Mouse (Mus musculus): ENCODE results near the gene Tpgs1. TPM values are rescaled to one million over a fixed set of nuclear protein-coding genes. Genes with fewer than 3 reads are reported as not detected.

Tpgs1 gene
- polyA plus RNA-seq, 1 experiment from 2014 or later = 59.3 TPM

DNA sequence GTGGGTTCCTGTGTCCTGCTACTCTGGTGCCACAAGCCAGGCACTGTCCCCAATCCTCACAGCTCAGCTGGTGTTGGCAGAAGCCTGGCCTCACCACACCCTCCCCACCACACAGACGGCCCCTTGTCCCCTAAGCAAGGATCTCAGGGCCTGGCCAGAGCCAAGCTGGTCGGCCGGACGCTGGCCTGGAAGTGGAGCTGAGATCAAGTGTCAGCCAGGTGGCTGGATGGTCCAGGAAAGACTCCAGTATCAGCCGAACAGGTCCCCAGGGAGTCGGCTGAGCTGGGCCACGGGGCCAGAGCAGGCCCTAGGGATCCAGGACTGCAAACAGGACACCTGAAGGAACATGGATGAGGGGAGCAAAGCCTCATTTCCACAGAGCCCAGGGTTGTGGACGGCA, 23.5 kb upstream of the Tpgs1 start, which contains the start of gene Odf3l2:
Gene Odf3l2 (minus strand): TSS at position 28 of the 400 bp plus-strand sequence.
- WGBS = 71% methylated on average over 8 of the region's 8 CpGs
- Histone ChIP-seq H3K36me3 (no peaks in the 10 kb centered on the region), H3K4me2 (no peak within 1 kb of the TSS), H3K4me1 (no peaks in the 10 kb centered on the region), H3K27me3 (replicated peaks) (no peaks in the 10 kb centered on the region), H3K27ac (no peak within 1 kb of the TSS), H3K9ac (no peak within 1 kb of the TSS), H3K4me3 (replicated peaks) (no peak within 1 kb of the TSS), H3K9me3 (no peaks in the 10 kb centered on the region)
- ATAC-seq (ENCODE audit: insufficient read depth, low FRiP score, low read depth) = no peak

GRCm38 (mm10) chr10:79649070-79649751, 20.0 kb upstream of the Tpgs1 start:
- H3K27ac ChIP-seq = no peak overlapping the region
- no peak overlapping the region for H3K4me2 ChIP-seq
- H3K27me3 ChIP-seq (replicated peaks) = peaks cover 8% of the 10 kb centered on the region; the same call in 1 of the 2 replicates
- H3K4me3 ChIP-seq (replicated peaks) = no peak overlapping the region
- no peak overlapping the region for H3K9ac ChIP-seq
- no peaks in the 10 kb centered on the region for H3K4me1 ChIP-seq
- H3K9me3 ChIP-seq = no peaks in the 10 kb centered on the region
- ATAC-seq (ENCODE audit: insufficient read depth, low FRiP score, low read depth) = no peak
- WGBS = 24% methylated on average over 7 of the region's 7 CpGs
- H3K36me3 ChIP-seq = no peaks in the 10 kb centered on the region

- Histone ChIP-seq H3K4me3 (replicated peaks) (no peak overlapping the region), H3K36me3 (no peaks in the 10 kb centered on the region), H3K27me3 (replicated peaks) (peaks cover 8% of the 10 kb centered on the region; the same call in 1 of the 2 replicates), H3K9ac (no peak overlapping the region), H3K9me3 (no peaks in the 10 kb centered on the region), H3K27ac (no peak overlapping the region), H3K4me1 (no peaks in the 10 kb centered on the region), H3K4me2 (no peak overlapping the region)
- no peak for ATAC-seq (ENCODE audit: insufficient read depth, low FRiP score, low read depth)
- WGBS = 83% methylated on average over 7 of the region's 7 CpGs
These were observed 16.4 kb upstream of the Tpgs1 start for GRCm38 (mm10) chr10:79652789-79653188.

- Histone ChIP-seq H3K27me3 (replicated peaks) (peaks cover 8% of the 10 kb centered on the region; the same call in 1 of the 2 replicates), H3K9ac (no peak overlapping the region), H3K4me3 (replicated peaks) (no peak overlapping the region), H3K36me3 (no peaks in the 10 kb centered on the region), H3K27ac (no peak overlapping the region), H3K4me1 (no peaks in the 10 kb centered on the region), H3K4me2 (no peak overlapping the region), H3K9me3 (no peaks in the 10 kb centered on the region)
- ATAC-seq (ENCODE audit: insufficient read depth, low FRiP score, low read depth) = no peak
- 40% methylated on average over 1 of the region's 1 CpGs for WGBS
These were observed 14.2 kb upstream of the Tpgs1 start for GRCm38 (mm10) chr10:79654946-79655395.

- Histone ChIP-seq H3K9me3 (no peaks in the 10 kb centered on the region), H3K9ac (no peak overlapping the region), H3K4me2 (no peak overlapping the region), H3K36me3 (no peaks in the 10 kb centered on the region), H3K27ac (no peak overlapping the region), H3K4me1 (no peaks in the 10 kb centered on the region), H3K4me3 (replicated peaks) (no peak overlapping the region), H3K27me3 (replicated peaks) (no peaks in the 10 kb centered on the region)
- ATAC-seq (ENCODE audit: insufficient read depth, low FRiP score, low read depth) = no peak
- 20% methylated on average over 4 of the region's 4 CpGs for WGBS
These were observed 10.3 kb upstream of the Tpgs1 start for GRCm38 (mm10) chr10:79658829-79659228.

- WGBS = 83% methylated on average over 2 of the region's 2 CpGs
- no peak overlapping the region for H3K9ac ChIP-seq
- no peak overlapping the region for H3K4me3 ChIP-seq (replicated peaks)
- no peak for ATAC-seq (ENCODE audit: insufficient read depth, low FRiP score, low read depth)
- H3K27ac ChIP-seq = no peak overlapping the region
- no peaks in the 10 kb centered on the region for H3K36me3 ChIP-seq
- H3K9me3 ChIP-seq = no peaks in the 10 kb centered on the region
- no peaks in the 10 kb centered on the region for H3K27me3 ChIP-seq (replicated peaks)
- H3K4me2 ChIP-seq = no peak overlapping the region
- 0 out of 2 replicates have a peak, but pooled peaks cover 4% of the 10 kb centered on the region for H3K4me1 ChIP-seq
These were observed 8.9 kb upstream of the Tpgs1 start for GRCm38 (mm10) chr10:79660298-79660697.

GRCm38 (mm10) chr10:79661861-79662260, 7.3 kb upstream of the Tpgs1 start:
- Histone ChIP-seq H3K36me3 (no peaks in the 10 kb centered on the region), H3K27me3 (replicated peaks) (no peaks in the 10 kb centered on the region), H3K27ac (no peak overlapping the region), H3K9me3 (no peaks in the 10 kb centered on the region), H3K4me1 (0 out of 2 replicates have a peak, but pooled peaks cover 4% of the 10 kb centered on the region), H3K9ac (no peak overlapping the region), H3K4me2 (no peak overlapping the region), H3K4me3 (replicated peaks) (no peak overlapping the region)
- 39% methylated on average over 3 of the region's 3 CpGs for WGBS
- ATAC-seq (ENCODE audit: insufficient read depth, low FRiP score, low read depth) = no peak

GRCm38 (mm10) chr10:79664131-79664665, 5.0 kb upstream of the Tpgs1 start, which contains the start of gene Madcam1:
Madcam1 (plus strand) TSS chr10:79664559.
- WGBS = 12% methylated on average over 13 of the region's 13 CpGs
- Histone ChIP-seq H3K27me3 (replicated peaks) (no peaks in the 10 kb centered on the region), H3K9ac (no peak within 1 kb of the TSS), H3K27ac (no peak within 1 kb of the TSS), H3K4me2 (peak within 1 kb of the TSS; percentile 8), H3K9me3 (no peaks in the 10 kb centered on the region), H3K36me3 (no peaks in the 10 kb centered on the region), H3K4me3 (replicated peaks) (peak within 1 kb of the TSS; percentile 13; the same call in 1 of the 2 replicates), H3K4me1 (0 out of 2 replicates have a peak, but pooled peaks cover 4% of the 10 kb centered on the region)
- no peak for ATAC-seq (ENCODE audit: insufficient read depth, low FRiP score, low read depth)

DNA sequence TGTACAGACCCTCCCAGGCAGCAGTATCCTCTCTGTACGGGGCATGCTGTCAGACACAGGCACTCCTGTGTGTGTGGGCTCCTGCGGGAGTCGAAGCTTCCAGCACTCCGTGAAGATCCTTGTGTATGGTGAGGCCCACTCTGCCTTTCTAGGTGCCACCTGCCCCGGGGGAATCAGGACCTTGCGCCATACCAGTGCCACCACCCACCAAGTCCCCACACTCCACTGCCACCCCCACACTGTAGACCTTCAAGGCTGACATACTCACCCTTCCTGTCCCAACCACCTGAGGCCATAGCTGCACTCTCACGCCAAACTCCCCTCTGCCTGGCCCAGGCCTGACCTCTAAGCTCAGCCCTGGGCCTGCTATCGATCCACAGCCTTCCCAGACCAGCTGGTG, 4.1 kb upstream of the Tpgs1 start:
- Histone ChIP-seq H3K27me3 (replicated peaks) (no peaks in the 10 kb centered on the region), H3K9me3 (no peaks in the 10 kb centered on the region), H3K4me1 (peaks cover 5% of the 10 kb centered on the region), H3K36me3 (no peaks in the 10 kb centered on the region), H3K4me2 (peak overlapping the region; percentile 8; the same call in 1 of the 2 replicates), H3K9ac (no peak overlapping the region), H3K27ac (no peak overlapping the region), H3K4me3 (replicated peaks) (peak overlapping the region; percentile 13; the same call in 1 of the 2 replicates)
- peak; percentile 11; the same call in 1 of the 2 replicates for ATAC-seq (ENCODE audit: insufficient read depth, low FRiP score, low read depth)
- 77% methylated on average over 8 of the region's 8 CpGs for WGBS

GRCm38 (mm10) chr10:79666493-79666892, 2.7 kb upstream of the Tpgs1 start:
- H3K4me2 ChIP-seq = no peak overlapping the region
- no peak for ATAC-seq (ENCODE audit: insufficient read depth, low FRiP score, low read depth)
- H3K9me3 ChIP-seq = no peaks in the 10 kb centered on the region
- H3K27me3 ChIP-seq (replicated peaks) = no peaks in the 10 kb centered on the region
- no peak overlapping the region for H3K27ac ChIP-seq
- H3K4me1 ChIP-seq = peaks cover 11% of the 10 kb centered on the region
- no peak overlapping the region for H3K4me3 ChIP-seq (replicated peaks)
- H3K9ac ChIP-seq = no peak overlapping the region
- WGBS = 63% methylated on average over 9 of the region's 9 CpGs
- H3K36me3 ChIP-seq = no peaks in the 10 kb centered on the region

DNA sequence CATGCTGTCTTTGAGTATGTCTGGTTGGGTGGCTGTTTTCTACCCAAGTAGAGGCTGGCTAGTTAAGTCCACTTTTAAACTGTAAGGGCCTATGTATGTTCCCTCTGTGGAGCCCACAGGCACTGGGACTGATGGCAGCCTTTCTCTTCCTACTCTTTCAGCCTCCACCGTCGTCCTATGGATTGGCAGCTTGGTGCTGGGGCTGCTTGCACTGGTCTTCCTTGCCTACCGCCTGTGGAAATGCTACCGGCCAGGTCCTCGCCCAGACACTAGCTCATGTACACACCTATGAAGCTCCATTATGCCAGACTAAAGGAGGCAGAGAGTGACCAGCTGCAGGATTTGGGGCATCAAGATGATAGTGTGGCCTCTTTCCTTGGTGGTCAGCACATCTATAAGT, 1.1 kb upstream of the Tpgs1 start:
- Histone ChIP-seq H3K27me3 (replicated peaks) (no peaks in the 10 kb centered on the region), H3K36me3 (no peaks in the 10 kb centered on the region), H3K27ac (no peak overlapping the region), H3K4me3 (replicated peaks) (no peak overlapping the region), H3K9me3 (no peaks in the 10 kb centered on the region), H3K4me1 (peaks cover 11% of the 10 kb centered on the region), H3K9ac (no peak overlapping the region), H3K4me2 (no peak overlapping the region)
- ATAC-seq (ENCODE audit: insufficient read depth, low FRiP score, low read depth) = no peak
- 78% methylated on average over 5 of the region's 5 CpGs for WGBS

DNA sequence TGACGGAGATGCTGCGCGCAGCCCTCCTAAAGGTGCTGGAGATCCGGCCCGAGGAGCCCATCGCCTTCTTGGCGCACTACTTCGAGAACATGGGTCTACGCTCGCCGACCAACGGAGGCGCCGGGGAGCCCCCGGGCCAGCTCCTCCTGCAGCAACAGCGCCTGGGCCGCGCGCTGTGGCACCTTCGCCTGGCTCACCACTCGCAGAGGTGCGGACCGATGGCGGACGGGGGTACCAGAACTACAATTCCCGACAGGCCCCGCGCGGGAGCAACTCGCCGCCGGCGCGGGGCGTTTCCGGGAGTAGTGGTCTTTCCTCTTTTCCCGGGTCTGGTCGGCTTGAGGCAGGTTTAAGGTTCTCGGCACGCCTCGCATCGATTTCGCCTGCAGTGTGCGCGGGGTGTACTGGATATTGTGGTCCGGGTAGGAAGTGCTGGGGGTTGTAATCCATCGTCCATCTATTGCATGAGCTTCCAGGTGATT, 448 bp downstream of the Tpgs1 start:
- Histone ChIP-seq H3K4me1 (peaks cover 11% of the 10 kb centered on the region), H3K27ac (peak overlapping the region; percentile 94), H3K36me3 (peaks cover 6% of the 10 kb centered on the region; the same call in 1 of the 2 replicates), H3K4me3 (replicated peaks) (peak overlapping the region; percentile 100), H3K27me3 (replicated peaks) (no peaks in the 10 kb centered on the region), H3K9ac (peak overlapping the region; percentile 92), H3K4me2 (peak overlapping the region; percentile 89), H3K9me3 (no peaks in the 10 kb centered on the region)
- ATAC-seq (ENCODE audit: insufficient read depth, low FRiP score, low read depth) = peak; percentile 33; the same call in 1 of the 2 replicates
- under 1% methylated on average over 47 of the region's 47 CpGs for WGBS

Data from stomach, embryonic 15.5 days (tissue).